Mouse (Mus musculus) lung, postnatal 0 days (tissue): Measurements from ENCODE around the gene Sirt2. TPM values are rescaled to one million over a fixed set of nuclear protein-coding genes. Genes with fewer than 3 reads are reported as not detected.

Source experiments
- ATAC-seq: fragments of 200-750 bp; cut with Nextera tagmentation; 2 replicates; pipeline ENCODE4 v1.8.0; 2017; ENCODE audit warnings: moderate library complexity
- DNase-seq: peaks from one replicate; pipeline ENCODE4 v3.0.0-alpha.2; 2016; ENCODE audit warnings: low spot score
- H3K27ac ChIP-seq: fragments of 300-500 bp; sonication (generic); 2 replicates; pipeline ENCODE4 v1.5.1; 2014; ENCODE audit warnings: antibody characterized with exemption, mild to moderate bottlenecking, low read length, mixed read lengths
- H3K27me3 ChIP-seq: fragments of 300-500 bp; sonication (generic); replicated peaks from 2 replicates; pipeline ENCODE4 v1.6.1; 2014; ENCODE audit warnings: low read length, mixed read lengths; ENCODE audit not compliant: insufficient read depth
- H3K36me3 ChIP-seq: fragments of 300-500 bp; sonication (generic); 2 replicates; pipeline ENCODE4 v1.6.1; 2014; ENCODE audit warnings: low read length, mixed read lengths; ENCODE audit not compliant: insufficient read depth
- H3K4me1 ChIP-seq: fragments of 300-500 bp; sonication (generic); 2 replicates; pipeline ENCODE4 v1.6.1; 2014; ENCODE audit warnings: antibody characterized with exemption, low read depth, low read length, mixed read lengths; ENCODE audit not compliant: insufficient read depth
- H3K4me2 ChIP-seq: fragments of 300-500 bp; sonication (generic); replicated peaks from 2 replicates; pipeline ENCODE4 v1.6.1; 2014; ENCODE audit warnings: low read depth, mild to moderate bottlenecking, low read length, moderate library complexity, mixed read lengths
- H3K4me3 ChIP-seq: fragments of 300-500 bp; sonication (generic); 2 replicates; pipeline ENCODE4 v1.5.1; 2014; ENCODE audit warnings: low read depth, low read length
- H3K9ac ChIP-seq: fragments of 300-500 bp; sonication (generic); replicated peaks from 2 replicates; pipeline ENCODE4 v1.6.1; 2014; ENCODE audit warnings: low read depth, mild to moderate bottlenecking
- H3K9me3 ChIP-seq: fragments of 300-500 bp; sonication (generic); 2 replicates; pipeline ENCODE4 v1.6.1; 2016; ENCODE audit warnings: low read length, mixed read lengths
- CTCF ChIP-seq: IDR thresholded peaks from 2 replicates; pipeline ENCODE4 v1.5.1; 2016; ENCODE audit warnings: antibody characterized with exemption, mild to moderate bottlenecking
- EP300 ChIP-seq: IDR thresholded peaks from 2 replicates; pipeline ENCODE4 v1.6.1; 2016; ENCODE audit warnings: antibody characterized with exemption, mild to moderate bottlenecking, control low read depth
- WGBS: fragments of 180-500 bp; shearing (Covaris S2); extraction: QIAGEN DNeasy Blood & Tissue Kit; methylation state at CpG from one replicate; pipeline ENCODE4 v1.1.7; 2014; 5-methylcytosine and 5-hydroxymethylcytosine counted together
- polyA plus RNA-seq: library from polyadenylated mRNA; unstranded; fragments of >200 nt; fragmentation: Nextera tagmentation; extraction: Ambion mirVana; gene quantifications from 2 replicates; pipeline ENCODE4 v1.2.1, GENCODE M21; 2015

Sirt2 gene
- polyA plus RNA-seq, 1 experiment from 2014 or later, result 55.4 TPM

GRCm38 (mm10) chr7:28810107-28811066 is 43.9 kb downstream of the Sirt2 start:
- WGBS, result under 1% methylated on average over 65 of the region's 70 CpGs

GRCm38 (mm10) chr7:28811228-28811627 is 44.7 kb downstream of the Sirt2 start:
- H3K27me3 ChIP-seq, result no peaks in the 10 kb centered on the region
- H3K4me1 ChIP-seq, result peaks cover 20% of the 10 kb centered on the region; the same call in 1 of the 2 replicates
- DNase-seq, result peak; percentile 97
- H3K4me2 ChIP-seq, result peak overlapping the region; percentile 76
- WGBS, result under 1% methylated on average over 39 of the region's 40 CpGs
- ATAC-seq, result peak; percentile 43
- H3K9me3 ChIP-seq, result no peaks in the 10 kb centered on the region
- peaks cover 29% of the 10 kb centered on the region for H3K36me3 ChIP-seq
- peak overlapping the region; percentile 77 for H3K9ac ChIP-seq
- H3K27ac ChIP-seq, result peak overlapping the region; percentile 95
- peak overlapping the region; percentile 75 for H3K4me3 ChIP-seq
- TF ChIP-seq CTCF (no peak), EP300 (0 out of 2 replicates have a peak, but pooled peaks have one; percentile 17)

More at GRCm38 (mm10) chr7:28810107-28811066, 43.9 kb downstream of the Sirt2 start:
- H3K4me3 ChIP-seq, result peak overlapping the region; percentile 75
- ATAC-seq (peak; percentile 88), DNase-seq (peak; percentile 100)
- TF ChIP-seq CTCF (peak; percentile 65), EP300 (peak; percentile 61)
- no peaks in the 10 kb centered on the region for H3K27me3 ChIP-seq
- H3K36me3 ChIP-seq, result peaks cover 20% of the 10 kb centered on the region
- H3K4me2 ChIP-seq, result peak overlapping the region; percentile 98
- peak overlapping the region; percentile 100 for H3K27ac ChIP-seq
- no peaks in the 10 kb centered on the region for H3K9me3 ChIP-seq
- H3K9ac ChIP-seq, result peak overlapping the region; percentile 83
- peaks cover 20% of the 10 kb centered on the region; the same call in 1 of the 2 replicates for H3K4me1 ChIP-seq

- DNase-seq (peak; percentile 27), ATAC-seq (no peak)
- no peaks in the 10 kb centered on the region for H3K27me3 ChIP-seq
- TF ChIP-seq CTCF (peak; percentile 20; the same call in 1 of the 2 replicates), EP300 (0 out of 2 replicates have a peak, but pooled peaks have one; percentile 3)
- peak overlapping the region; percentile 76 for H3K4me2 ChIP-seq
- WGBS, result 2% methylated on average over 7 of the region's 7 CpGs
- H3K4me1 ChIP-seq, result peaks cover 20% of the 10 kb centered on the region; the same call in 1 of the 2 replicates
- peak overlapping the region; percentile 95 for H3K27ac ChIP-seq
- H3K4me3 ChIP-seq, result peak overlapping the region; percentile 75
- peaks cover 34% of the 10 kb centered on the region for H3K36me3 ChIP-seq
- H3K9ac ChIP-seq, result peak overlapping the region; percentile 5
- H3K9me3 ChIP-seq, result no peaks in the 10 kb centered on the region
These were observed 45.2 kb downstream of the Sirt2 start for GRCm38 (mm10) chr7:28811640-28812275.

- 28% methylated on average over 4 of the region's 4 CpGs for WGBS
These were observed 45.9 kb downstream of the Sirt2 start for GRCm38 (mm10) chr7:28812436-28812835.

GRCm38 (mm10) chr7:28812949-28813348 is 46.4 kb downstream of the Sirt2 start:
- WGBS, result 52% methylated on average over 5 of the region's 5 CpGs
- Histone ChIP-seq H3K27ac (peak overlapping the region; percentile 95), H3K9ac (0 out of 2 replicates have a peak overlapping the region, but pooled peaks have one; percentile 5), H3K4me3 (peak overlapping the region; percentile 75), H3K4me2 (peak overlapping the region; percentile 76), H3K27me3 (no peaks in the 10 kb centered on the region), H3K4me1 (peaks cover 16% of the 10 kb centered on the region; the same call in 1 of the 2 replicates), H3K9me3 (no peaks in the 10 kb centered on the region), H3K36me3 (peaks cover 46% of the 10 kb centered on the region)
- DNase-seq (peak; percentile 67), ATAC-seq (no peak)
- TF ChIP-seq EP300, result peak; percentile 57
- peak; percentile 62 for TF ChIP-seq CTCF

More at GRCm38 (mm10) chr7:28812436-28812835, 45.9 kb downstream of the Sirt2 start:
- peak overlapping the region; percentile 76 for H3K4me2 ChIP-seq
- peak overlapping the region; percentile 95 for H3K27ac ChIP-seq
- DNase-seq, result no peak
- peak overlapping the region; percentile 5; the same call in 1 of the 2 replicates for H3K9ac ChIP-seq
- H3K9me3 ChIP-seq, result no peaks in the 10 kb centered on the region
- ATAC-seq, result no peak
- no peak for TF ChIP-seq CTCF
- no peak for TF ChIP-seq EP300
- peaks cover 41% of the 10 kb centered on the region for H3K36me3 ChIP-seq
- peak overlapping the region; percentile 75 for H3K4me3 ChIP-seq
- H3K4me1 ChIP-seq, result peaks cover 20% of the 10 kb centered on the region; the same call in 1 of the 2 replicates
- no peaks in the 10 kb centered on the region for H3K27me3 ChIP-seq
